Mouse (Mus musculus): Measurements from ENCODE around the gene H6pd.

DNA sequence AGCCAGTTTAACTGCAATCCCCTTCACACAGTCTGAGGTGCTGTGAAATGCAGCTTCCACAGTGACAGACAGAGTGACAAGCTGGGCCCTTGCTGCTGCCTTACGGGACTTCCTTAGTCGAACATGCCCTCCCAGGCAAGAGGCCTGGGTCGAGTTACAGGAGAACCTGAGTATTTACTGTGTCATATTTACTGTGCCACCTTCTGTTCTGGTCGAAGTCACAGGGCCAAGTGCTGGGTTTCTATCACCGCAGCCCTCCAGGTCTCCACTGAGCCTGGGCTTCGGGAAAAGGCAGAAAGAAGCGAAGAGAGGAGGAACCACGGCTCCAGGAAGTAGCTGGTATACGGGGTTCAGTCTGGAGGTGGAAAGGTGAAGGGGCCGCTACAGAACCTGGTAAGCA is 10.8 kb downstream of the H6pd start:
- TF ChIP-seq POLR2A (IDR thresholded peaks at IDR 0.05; ENCODE audit: control insufficient read depth, low read depth, low read length) (no peak), CTCF (IDR thresholded peaks at IDR 0.05; ENCODE audit: control insufficient read depth, insufficient read depth, insufficient replicate concordance, low read depth, low read length) (no peak)

All from testis, adult 2 months (tissue).